Mouse (Mus musculus) right cerebral cortex, postnatal 14 days (tissue): Measurements from ENCODE around the gene Gm4792.
A peak's percentile ranks its signal among the peaks of the same experiment; 100 is the strongest.

ENCODE experiments used
- DNase-seq: peaks from one replicate; pipeline ENCODE4 v3.0.0; 2022

Gene Gm4792

GRCm38 (mm10) chr10:94295923-94296605 lies 2.4 kb downstream of the Gm4792 start:
- DNase-seq: no peak

- no peak for DNase-seq
These were observed 3.4 kb downstream of the Gm4792 start for GRCm38 (mm10) chr10:94294933-94295750.

- no peak for DNase-seq
These were observed 4.1 kb downstream of the Gm4792 start for GRCm38 (mm10) chr10:94294437-94294836.

- no peak for DNase-seq
These were observed 15.7 kb downstream of the Gm4792 start for GRCm38 (mm10) chr10:94282797-94283196.

GRCm38 (mm10) chr10:94282179-94282578 lies 16.3 kb downstream of the Gm4792 start:
- no peak for DNase-seq

- no peak for DNase-seq
These were observed 22.0 kb downstream of the Gm4792 start for GRCm38 (mm10) chr10:94276511-94276910.

- DNase-seq: no peak
These were observed 23.2 kb downstream of the Gm4792 start for GRCm38 (mm10) chr10:94275321-94275720.

- DNase-seq: peak; percentile 25
These were observed 32.6 kb downstream of the Gm4792 start for GRCm38 (mm10) chr10:94265656-94266542.

- DNase-seq: no peak
These were observed 35.3 kb downstream of the Gm4792 start for GRCm38 (mm10) chr10:94263211-94263610.

- DNase-seq: no peak
These were observed 35.9 kb downstream of the Gm4792 start for GRCm38 (mm10) chr10:94262646-94263045.

- DNase-seq: no peak
These were observed 38.0 kb downstream of the Gm4792 start for GRCm38 (mm10) chr10:94260544-94260943.

- no peak for DNase-seq
These were observed 42.0 kb downstream of the Gm4792 start for GRCm38 (mm10) chr10:94256518-94256917.

- DNase-seq: no peak
These were observed 42.8 kb downstream of the Gm4792 start for GRCm38 (mm10) chr10:94255744-94256143.

GRCm38 (mm10) chr10:94254766-94255165 lies 43.7 kb downstream of the Gm4792 start:
- no peak for DNase-seq

- no peak for DNase-seq
These were observed 45.2 kb downstream of the Gm4792 start for GRCm38 (mm10) chr10:94253260-94253807.

GRCm38 (mm10) chr10:94249575-94250456 lies 48.7 kb downstream of the Gm4792 start:
- peak; percentile 11 for DNase-seq

- no peak for DNase-seq
These were observed 50.7 kb downstream of the Gm4792 start for GRCm38 (mm10) chr10:94247748-94248349.
